Mouse (Mus musculus) telencephalon, adult 2 months (tissue): ENCODE data around the gene Zfp94.
A peak's percentile ranks its signal among the peaks of the same experiment; 100 is the strongest.

ENCODE experiments used
- DNase-seq: peaks from one replicate; pipeline ENCODE4 v3.0.0-alpha.2; 2011; ENCODE audit warnings: low read depth, low spot score

Zfp94 gene

DNA sequence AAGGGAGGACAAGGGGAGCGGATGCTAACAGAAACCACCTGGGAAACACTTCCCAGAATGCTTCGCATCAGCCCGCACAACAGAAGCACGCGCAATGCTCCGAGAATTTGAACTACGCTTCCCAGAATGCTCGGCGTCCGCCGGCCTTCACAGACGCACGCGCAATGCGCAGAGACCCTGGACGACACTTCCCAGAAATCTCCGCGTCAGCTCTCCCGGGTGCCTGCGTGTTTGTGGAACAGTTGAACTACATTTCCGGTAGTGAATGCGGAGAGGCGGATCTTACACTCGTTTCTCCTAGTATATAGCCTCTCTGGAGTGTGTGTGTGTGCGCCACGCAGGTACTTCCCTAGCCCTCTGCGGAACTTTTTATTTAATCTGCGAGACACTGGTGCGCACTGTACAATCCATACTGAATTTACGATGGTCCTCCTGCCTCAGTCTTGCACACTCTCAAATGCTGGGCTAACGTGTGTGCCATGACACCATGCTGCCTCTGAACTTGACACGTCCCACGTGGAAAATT is at the start of gene Zfp94:
Zfp94 (minus strand) TSS at position 100 of the 526 bp plus-strand sequence.
- DNase-seq, result peak; percentile 97

DNA sequence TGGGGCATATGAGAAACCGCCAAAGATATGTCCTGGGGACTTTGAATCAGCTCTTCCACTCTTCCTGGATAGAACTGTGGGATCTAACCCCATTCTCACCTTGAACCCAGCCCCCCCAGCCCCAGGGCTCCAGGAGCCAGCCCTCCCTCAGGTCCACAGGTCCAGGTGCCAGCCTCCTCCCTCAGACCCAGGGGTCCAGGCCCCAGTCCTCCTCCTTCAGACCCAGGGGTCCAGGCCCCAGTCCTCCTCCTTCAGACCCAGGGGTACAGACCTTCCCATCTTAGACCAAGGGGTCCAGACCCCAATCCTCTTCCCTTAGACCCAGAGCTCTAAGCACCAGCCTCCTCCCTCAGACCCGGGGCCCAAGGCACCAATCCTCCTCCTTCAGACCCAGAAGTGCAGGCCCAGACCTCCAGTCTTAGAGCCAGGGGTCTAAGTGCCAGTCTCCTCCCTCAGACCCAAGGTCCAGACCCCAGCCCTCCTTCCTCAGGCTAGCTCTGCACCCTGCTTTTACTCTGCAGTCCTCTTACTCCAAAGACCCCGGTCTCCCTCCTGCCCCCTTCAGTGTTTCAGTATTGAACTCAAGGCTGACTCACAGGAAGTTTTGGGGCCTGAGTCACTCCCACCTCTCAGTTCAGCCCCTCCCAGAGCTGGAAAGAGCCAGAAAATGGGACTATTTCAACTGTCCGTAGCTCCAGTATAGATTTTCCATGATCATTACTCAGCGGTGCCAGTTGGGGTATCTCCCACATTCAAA is 49.0 kb upstream of the Zfp94 start:
- DNase-seq, result no peak

DNA sequence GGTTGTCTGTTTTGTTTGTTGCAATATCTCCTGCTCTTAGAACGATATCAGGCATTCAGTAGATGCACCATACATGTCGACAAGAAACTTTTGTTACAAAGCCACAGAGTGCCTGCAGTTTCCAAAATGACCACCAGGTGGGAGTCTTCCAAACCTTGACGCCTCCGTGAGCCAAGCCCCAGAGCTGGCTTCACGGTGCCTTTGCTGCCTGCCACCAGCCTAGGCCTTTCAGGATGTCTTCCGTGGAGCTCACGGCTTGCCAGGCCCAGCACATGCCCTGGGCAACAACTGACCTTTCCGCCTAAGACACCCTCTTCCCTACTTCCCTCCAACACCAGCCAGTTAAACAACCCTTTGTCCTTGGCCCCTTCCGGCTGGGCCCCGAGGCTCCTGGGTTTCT is 48.4 kb upstream of the Zfp94 start:
- DNase-seq, result peak; percentile 60

- no peak for DNase-seq
Measured at GRCm38 (mm10) chr7:24363228-24363627, 46.8 kb upstream of the Zfp94 start.

- DNase-seq, result no peak
Measured at GRCm38 (mm10) chr7:24361001-24361400, 44.5 kb upstream of the Zfp94 start.

DNA sequence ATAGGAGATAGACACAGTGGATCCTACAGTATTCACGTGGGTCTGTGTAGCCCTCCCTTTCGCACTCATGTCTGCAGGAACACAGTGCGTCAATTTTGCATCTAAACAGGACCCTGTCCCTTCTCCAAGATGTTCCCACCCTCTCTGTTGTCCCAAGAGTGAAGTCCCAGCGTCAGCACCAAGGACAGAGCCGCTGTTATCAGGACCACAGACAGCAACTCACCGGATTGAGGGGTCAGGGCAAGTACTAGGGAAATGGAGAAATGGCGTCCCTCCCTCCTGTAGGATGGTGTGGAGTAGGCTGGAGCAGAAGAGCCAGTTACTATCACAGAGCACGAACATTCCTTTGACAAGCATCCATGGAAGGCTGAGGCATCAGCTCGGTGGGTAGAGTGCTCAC is 42.8 kb upstream of the Zfp94 start:
- no peak for DNase-seq

- DNase-seq, result no peak
Measured at GRCm38 (mm10) chr7:24357899-24358298, 41.4 kb upstream of the Zfp94 start.

DNA sequence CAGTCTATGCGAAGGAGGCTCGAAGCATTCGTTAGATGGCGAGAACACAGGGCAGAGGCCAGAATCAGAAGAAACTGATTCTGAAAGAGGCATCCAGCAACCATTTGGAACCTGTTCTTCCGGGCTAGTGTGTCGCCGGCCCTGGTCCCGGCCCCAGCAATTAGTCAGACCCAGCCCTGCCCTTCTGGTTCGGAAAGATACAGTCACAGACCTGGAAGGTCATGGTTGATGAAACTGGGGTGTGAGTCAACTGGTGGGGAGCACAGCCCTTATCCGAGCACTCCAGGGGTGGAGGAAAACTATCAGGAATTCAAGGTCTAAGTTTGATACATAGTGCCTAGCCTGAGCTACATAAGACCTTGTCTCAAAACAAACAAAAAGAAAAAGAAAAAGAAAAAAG is 39.6 kb upstream of the Zfp94 start:
- DNase-seq, result no peak

DNA sequence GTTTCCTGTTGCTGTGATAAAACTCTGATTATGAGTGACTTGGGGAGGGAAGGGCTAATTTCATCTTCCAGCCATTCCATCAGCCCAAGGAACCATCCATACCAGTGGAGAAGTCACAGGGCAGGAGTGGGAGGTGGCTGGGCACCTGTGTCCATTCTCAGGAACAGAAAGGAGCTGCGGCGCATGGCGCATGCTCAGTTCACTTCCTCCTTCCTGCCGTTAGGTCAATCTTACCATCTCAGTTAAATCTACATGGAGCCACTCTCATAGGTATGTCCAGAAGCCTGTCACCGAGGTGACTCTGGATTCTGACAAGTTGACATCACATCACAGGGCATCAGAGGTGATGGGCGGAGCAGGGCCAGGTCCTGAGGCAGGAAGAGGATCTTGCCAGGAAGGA is 39.2 kb upstream of the Zfp94 start:
- no peak for DNase-seq

GRCm38 (mm10) chr7:24348896-24349295 is 32.4 kb upstream of the Zfp94 start, which contains the start of gene Lypd5:
Gene Lypd5 (plus strand): TSS chr7:24349196.
- no peak for DNase-seq

GRCm38 (mm10) chr7:24346444-24346843 is 30.0 kb upstream of the Zfp94 start:
- DNase-seq, result no peak

- no peak for DNase-seq
Measured at GRCm38 (mm10) chr7:24343701-24344272, 27.3 kb upstream of the Zfp94 start.

DNA sequence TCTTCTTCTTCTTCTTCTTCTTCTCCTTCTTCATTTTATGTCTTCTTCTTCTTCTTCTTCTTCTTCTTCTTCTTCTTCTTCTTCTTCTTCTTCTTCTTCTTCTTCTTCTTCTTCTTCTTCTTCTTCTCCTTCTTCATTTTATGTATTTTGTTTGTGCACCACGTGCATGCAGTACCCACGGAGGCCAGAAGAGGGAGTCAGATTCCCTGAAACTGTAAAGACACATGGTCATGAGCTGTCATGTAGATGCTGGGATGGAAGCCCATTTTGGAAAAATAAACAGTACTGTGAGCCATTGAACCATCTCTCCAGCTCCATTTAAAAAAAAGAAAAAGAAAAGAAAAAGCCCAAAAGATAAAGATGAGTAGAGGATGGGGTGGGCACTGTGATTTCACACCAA is 21.8 kb upstream of the Zfp94 start:
- DNase-seq, result no peak

DNA sequence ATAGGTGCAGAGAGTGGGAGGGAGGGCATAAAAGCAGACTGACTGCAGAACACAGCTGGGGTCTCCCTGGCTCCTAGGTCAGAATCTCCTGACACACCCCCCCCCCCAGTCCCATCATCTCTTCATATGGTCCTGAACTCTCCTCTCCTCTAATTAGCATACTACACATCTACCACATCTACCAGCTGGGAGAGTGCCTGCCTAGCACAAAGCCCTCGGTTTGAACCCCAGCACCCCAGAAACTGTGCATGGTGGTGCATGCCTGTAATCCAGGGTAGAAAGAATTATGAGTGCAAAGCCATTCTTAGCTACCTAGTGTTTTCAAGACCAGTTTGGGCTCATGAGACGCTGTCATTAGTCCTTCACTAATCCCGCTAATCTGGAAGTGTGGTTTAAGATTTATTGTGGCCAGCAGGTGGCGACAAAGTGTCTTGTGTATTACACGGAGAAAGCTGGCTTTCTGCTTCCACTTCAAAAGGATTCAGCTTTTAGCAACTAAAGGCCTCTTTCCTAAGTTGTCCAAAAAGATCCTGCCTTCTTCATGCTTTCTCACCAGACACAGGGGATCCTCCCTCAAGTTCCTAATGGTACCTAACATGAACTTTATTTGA is 19.3 kb upstream of the Zfp94 start:
- no peak for DNase-seq

DNA sequence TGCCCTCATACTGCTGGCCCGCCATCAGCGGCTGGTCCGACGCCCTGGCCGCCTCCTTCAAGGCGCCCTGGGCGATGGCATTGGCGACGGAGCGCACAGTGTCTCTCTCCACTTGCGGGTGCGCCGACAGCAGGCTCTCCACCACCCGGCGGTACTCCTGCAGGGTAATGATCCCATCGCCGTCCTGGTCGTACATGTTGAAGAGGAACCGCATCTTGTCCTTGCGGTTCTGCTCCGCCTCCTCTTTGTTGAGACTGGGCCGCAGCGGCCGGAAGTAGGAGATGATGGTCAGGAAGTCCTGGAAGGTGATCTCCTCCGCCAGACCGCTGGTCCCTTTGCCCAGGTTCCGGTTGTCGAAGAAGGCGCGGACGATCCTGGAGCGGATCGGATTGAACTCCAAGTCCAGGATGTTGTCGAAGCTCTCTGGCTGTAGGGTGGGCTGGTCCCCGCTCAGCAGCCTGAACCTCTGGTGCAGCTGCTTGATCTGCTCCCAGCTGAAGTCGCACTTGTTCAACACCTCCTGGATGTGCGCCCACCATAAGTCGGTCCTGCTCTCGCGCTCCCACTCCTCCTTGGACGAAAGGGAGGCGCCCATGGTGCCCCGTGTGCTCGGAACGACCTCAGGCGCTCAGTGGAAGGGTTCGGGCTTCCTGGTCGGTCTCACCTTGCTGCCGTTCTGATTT is 17.0 kb upstream of the Zfp94 start, which contains the start of gene Tescl:
Tescl (minus strand) TSS at position 633 of the 683 bp plus-strand sequence.
- no peak for DNase-seq

- no peak for DNase-seq
Measured at GRCm38 (mm10) chr7:24327281-24327975, 11.0 kb upstream of the Zfp94 start.

DNA sequence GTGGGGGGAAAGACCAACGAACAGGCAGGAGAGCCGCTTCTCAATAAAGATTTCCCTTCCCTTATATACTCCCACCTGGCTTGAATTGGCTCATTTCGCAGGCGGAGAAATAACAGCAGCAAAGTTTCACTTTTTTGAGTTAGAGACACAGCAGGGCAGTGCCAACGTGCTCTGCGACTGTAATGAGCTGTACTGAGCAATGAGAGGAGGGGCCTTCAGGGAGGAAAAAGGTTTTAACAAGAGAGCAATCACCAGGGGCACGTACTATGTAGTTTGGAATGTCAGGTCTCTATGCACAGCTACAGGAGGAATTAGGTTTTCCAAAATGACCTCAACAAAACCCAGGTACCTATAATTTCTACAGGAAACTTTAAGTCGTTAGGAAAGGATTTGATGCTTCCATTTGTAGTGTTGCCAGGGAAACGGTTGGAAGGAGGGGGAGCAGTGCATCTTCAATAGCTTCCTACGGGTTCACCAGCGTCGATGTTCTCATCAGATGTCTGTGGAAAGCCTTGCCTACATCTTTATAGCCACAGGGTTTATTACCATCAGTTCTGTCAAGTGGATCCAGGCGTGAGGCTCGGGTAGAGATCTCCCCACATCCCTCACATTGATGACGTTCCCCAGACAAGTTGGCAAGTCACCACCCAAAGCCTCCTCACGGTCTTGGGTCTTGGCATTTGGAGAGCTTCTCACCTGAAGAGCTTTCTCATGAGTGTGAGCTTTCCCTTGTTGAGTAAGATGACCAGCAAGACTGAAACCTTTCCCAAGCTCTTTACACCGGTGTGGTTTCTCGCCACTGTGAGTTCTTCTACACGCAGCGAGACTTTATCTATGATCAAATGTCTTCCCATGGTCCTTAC is 10.0 kb upstream of the Zfp94 start:
- no peak for DNase-seq

DNA sequence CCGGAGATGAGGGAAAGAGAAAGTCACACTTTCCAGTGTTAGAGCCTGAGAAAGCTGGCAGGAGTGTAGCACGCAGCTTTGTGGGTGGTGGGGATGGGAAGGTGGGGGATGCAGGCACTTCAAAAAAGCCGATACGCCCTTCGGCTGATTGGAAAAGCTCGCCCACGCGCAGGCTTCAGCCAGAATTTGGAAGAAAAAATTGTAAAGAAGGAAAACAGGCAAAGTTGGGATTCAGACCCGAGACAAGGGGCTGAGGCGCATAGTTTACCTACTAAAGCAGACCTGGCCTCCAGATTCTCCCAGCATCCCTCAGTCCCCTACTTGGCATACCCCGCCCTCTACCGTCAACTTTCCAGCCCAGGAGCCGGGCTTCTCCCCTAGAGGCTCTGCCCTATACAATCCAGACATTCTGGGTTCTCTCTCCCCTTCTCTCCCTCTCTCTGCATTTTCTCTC is 9.2 kb upstream of the Zfp94 start:
- DNase-seq, result no peak

DNA sequence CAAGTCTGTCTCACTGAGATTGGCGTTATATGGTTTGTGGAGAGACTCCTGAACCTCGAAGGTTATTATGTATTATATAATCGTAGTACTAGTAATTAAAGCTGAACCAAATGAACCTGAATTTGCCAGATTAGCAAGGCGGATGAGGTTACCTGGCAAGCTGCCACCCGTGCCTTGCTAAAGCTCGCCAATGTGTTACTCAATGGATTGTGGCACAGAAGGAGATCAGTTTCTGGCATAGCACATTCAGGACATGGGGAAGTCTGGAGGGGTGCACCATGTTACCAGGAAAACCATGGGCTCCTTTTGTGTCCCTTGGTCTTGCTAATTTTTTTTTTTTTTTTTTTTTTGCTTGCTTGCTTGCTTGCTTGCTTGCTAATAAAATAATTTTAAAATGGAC is 8.7 kb upstream of the Zfp94 start:
- no peak for DNase-seq

DNA sequence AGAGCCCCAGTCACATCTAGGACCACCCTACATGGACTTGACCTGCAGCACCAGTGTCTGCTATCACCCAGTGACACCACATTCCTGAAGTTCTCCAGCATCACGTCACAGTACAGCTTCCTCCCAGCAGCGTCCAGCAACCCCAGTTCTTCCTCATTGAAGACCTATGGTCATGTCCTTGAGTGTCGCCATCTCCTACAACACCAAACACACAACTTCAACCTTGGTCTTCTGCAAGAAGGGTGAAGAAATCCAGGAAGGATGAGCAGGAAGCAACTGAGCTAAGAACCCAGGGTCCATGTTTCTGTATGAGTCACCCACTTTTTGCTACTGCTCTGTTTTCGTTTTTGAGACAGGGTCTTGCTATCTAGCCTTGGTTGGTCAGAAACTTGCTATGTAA is 6.1 kb upstream of the Zfp94 start:
- no peak for DNase-seq
